In genomic region chr3:129545228-129545627, GRCm38 (mm10) we compare ENCODE assay signal across 16 mouse cellular contexts.
"Had no signal": no experiment of that assay in that cellular context is flagged by ENCODE, and none has a peak within 500 bp of the region (broad histone marks: within the 10 kb centered on the region; RNA-seq: fewer than 3 reads in every experiment).

No protein-coding gene starts in this region.

- H3K9ac ChIP-seq: liver, embryonic 13.5 days; midbrain, embryonic 12.5 days; midbrain, embryonic 15.5 days; neural tube, embryonic 13.5 days had no signal

- H3K27me3 ChIP-seq: liver, embryonic 13.5 days; midbrain, embryonic 12.5 days; midbrain, embryonic 15.5 days; neural tube, embryonic 13.5 days had no signal

- DNase-seq: kidney, adult 2 months; kidney, postnatal 25 days; layer of hippocampus, adult 9-11 months; liver, embryonic 13.5 days; lung, adult 2 months; lung, postnatal 14 days; thymus, adult 2 months; thymus, postnatal 14 days; thymus, postnatal 4 days had no signal

- H3K9me3 ChIP-seq: liver, embryonic 13.5 days; midbrain, embryonic 15.5 days had no signal

- H3K27ac ChIP-seq: kidney, postnatal 0 days; layer of hippocampus, adult 2 months; liver, embryonic 13.5 days; macrophage; midbrain, embryonic 12.5 days; midbrain, embryonic 15.5 days; neural tube, embryonic 13.5 days; stomach, postnatal 0 days had no signal

- H3K4me1 ChIP-seq: midbrain, embryonic 15.5 days had no signal

- H3K4me3 ChIP-seq: layer of hippocampus, adult 2 months; liver, embryonic 13.5 days; midbrain, embryonic 12.5 days; midbrain, embryonic 15.5 days; neural tube, embryonic 13.5 days had no signal
